Mouse (Mus musculus) thymus, adult 18-20 months (tissue): Measurements from ENCODE around the gene Oaz1.
A peak's percentile ranks its signal among the peaks of the same experiment; 100 is the strongest.

Source experiments
- DNase-seq, 2 experiments: peaks; one replicate each; pipeline ENCODE4 v3.0.0; 2022; ENCODE audit warnings: mixed read lengths in 2 of 2

Gene Oaz1

GRCm38 (mm10) chr10:80854913-80855748, 28.7 kb downstream of the Oaz1 start, which contains the start of the genes Lsm7 and Sppl2b:
Gene Lsm7, minus strand, starts transcription at chr10:80855209.
Gene Sppl2b, plus strand, starts transcription at chr10:80855275.
- peak; percentile 93 to 94 for DNase-seq

- DNase-seq = no peak
Measured at GRCm38 (mm10) chr10:80855749-80856073, 29.3 kb downstream of the Oaz1 start.

GRCm38 (mm10) chr10:80856267-80856666, 29.8 kb downstream of the Oaz1 start:
- no peak for DNase-seq

- no peak for DNase-seq
Measured at GRCm38 (mm10) chr10:80856908-80857307, 30.5 kb downstream of the Oaz1 start.

- no peak for DNase-seq
Measured at GRCm38 (mm10) chr10:80857386-80857785, 30.9 kb downstream of the Oaz1 start.

- DNase-seq = no peak
Measured at GRCm38 (mm10) chr10:80857848-80858247, 31.4 kb downstream of the Oaz1 start.

GRCm38 (mm10) chr10:80858350-80858935, 32.0 kb downstream of the Oaz1 start:
- no peak for DNase-seq

GRCm38 (mm10) chr10:80862305-80862704, 35.8 kb downstream of the Oaz1 start:
- no peak for DNase-seq

- DNase-seq = no peak
Measured at GRCm38 (mm10) chr10:80864446-80864845, 38.0 kb downstream of the Oaz1 start.

- DNase-seq = no peak
Measured at GRCm38 (mm10) chr10:80870993-80871392, 44.5 kb downstream of the Oaz1 start.

GRCm38 (mm10) chr10:80871581-80871980, 45.1 kb downstream of the Oaz1 start, which contains the start of gene Tmprss9:
Gene Tmprss9, plus strand, starts transcription at chr10:80871848.
- DNase-seq = no peak

GRCm38 (mm10) chr10:80874035-80874434, 47.6 kb downstream of the Oaz1 start:
- DNase-seq = no peak

- DNase-seq = peak in 1 of 2 experiments; percentile 39
Measured at GRCm38 (mm10) chr10:80876028-80876427, 49.6 kb downstream of the Oaz1 start.

GRCm38 (mm10) chr10:80876594-80876993, 50.1 kb downstream of the Oaz1 start:
- no peak for DNase-seq
